Mouse (Mus musculus): Measurements from ENCODE around the gene Asns. TPM values are rescaled to one million over a fixed set of nuclear protein-coding genes. Genes with fewer than 3 reads are reported as not detected.

The Asns gene
- polyA plus RNA-seq, 1 experiment from 2014 or later, result 102 TPM

Other genes with a start within 250 kb of the Asns start
- 119 and 136 TPM in 2 replicates for gene Tac1, start 138.4 kb downstream of the Asns start, polyA plus RNA-seq (2015; fragmentation: Nextera tagmentation; extraction: Ambion mirVana)
- 1.8 TPM in 2 replicates for gene C1galt1, start 151.6 kb upstream of the Asns start, polyA plus RNA-seq (2015; fragmentation: Nextera tagmentation; extraction: Ambion mirVana)